8 mouse cellular contexts compared by ENCODE assay signal in the genomic region with DNA sequence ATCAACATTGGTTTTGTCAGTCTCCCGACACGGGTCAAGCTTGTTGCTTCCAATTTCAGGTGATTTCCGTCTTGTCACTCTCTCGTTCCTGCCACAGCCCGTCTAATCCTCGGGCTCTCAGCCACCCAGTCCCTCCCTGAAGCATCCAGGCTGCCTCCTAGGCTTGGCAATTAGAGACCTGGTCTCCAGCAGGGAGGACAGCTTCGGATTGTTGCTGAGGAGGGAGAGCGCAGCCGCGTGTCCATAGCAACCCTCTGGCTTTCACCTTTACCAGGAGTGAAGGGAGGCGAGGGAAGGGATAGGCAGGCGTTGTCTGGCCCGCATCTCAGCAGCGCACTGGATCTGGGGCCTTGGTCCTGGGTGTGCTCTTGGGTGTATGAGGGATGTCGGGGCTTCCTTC. TPM values are rescaled to one million over a fixed set of nuclear protein-coding genes. Genes with fewer than 3 reads are reported as not detected.
DNase-seq lines count a peak whose midpoint lies in the region; ATAC-seq and TF ChIP-seq lines count a peak whose summit lies in the region.

No protein-coding gene starts in this region.

- TF ChIP-seq POLR2A in testis, adult 2 months (IDR thresholded peaks at IDR 0.05; ENCODE audit: control insufficient read depth, low read depth, low read length), result no peak

- H3K4me2 ChIP-seq in midbrain, embryonic 12.5 days (replicated peaks), result peak overlapping the region; percentile 40

- no peak overlapping the region for H3K27ac ChIP-seq in heart, embryonic 10.5 days
- H3K27ac ChIP-seq in testis, adult 2 months (ENCODE audit: control insufficient read depth, insufficient read depth, low read depth, low read length), result no peak overlapping the region
- peak overlapping the region; percentile 22 for H3K27ac ChIP-seq in midbrain, embryonic 12.5 days (replicated peaks)

- H3K36me3 ChIP-seq in heart, embryonic 10.5 days, result no peaks in the 10 kb centered on the region
- no peaks in the 10 kb centered on the region for H3K36me3 ChIP-seq in testis, adult 2 months (ENCODE audit: control insufficient read depth, insufficient read depth, low read length)
- H3K36me3 ChIP-seq in midbrain, embryonic 12.5 days, result no peaks in the 10 kb centered on the region

- 27% methylated on average over 15 of the region's 15 CpGs for WGBS in heart, embryonic 10.5 days
- WGBS in midbrain, embryonic 12.5 days, result 9% methylated on average over 15 of the region's 15 CpGs

- peak; percentile 73 for ATAC-seq in midbrain, embryonic 12.5 days (ENCODE audit: low FRiP score, low read depth)
- ATAC-seq in granulocyte monocyte progenitor cell, adult 5-6 weeks (replicated peaks; ENCODE audit: poor library complexity, severe bottlenecking), result no peak
- ATAC-seq in megakaryocyte progenitor cell, adult 5-6 weeks (replicated peaks; ENCODE audit: poor library complexity), result no peak

- no peak for DNase-seq in heart, embryonic 10.5 days (ENCODE audit: low spot score)
- DNase-seq in heart, adult 11 months, result no peak
- DNase-seq in testis, postnatal 10 days (ENCODE audit: low spot score), result no peak
- DNase-seq in c-Kit-positive CD71-positive TER-119-positive erythroid progenitor cells, embryonic 14.5 days (ENCODE audit: low spot score), result no peak

- TF ChIP-seq CTCF in testis, adult 2 months (IDR thresholded peaks at IDR 0.05; ENCODE audit: control insufficient read depth, insufficient read depth, insufficient replicate concordance, low read depth, low read length), result no peak

- H3K9ac ChIP-seq in midbrain, embryonic 12.5 days (replicated peaks), result 0 out of 2 replicates have a peak overlapping the region, but pooled peaks have one; percentile 16

- peaks cover 18% of the 10 kb centered on the region for H3K4me1 ChIP-seq in heart, embryonic 10.5 days
- peaks cover 9% of the 10 kb centered on the region for H3K4me1 ChIP-seq in testis, adult 2 months (ENCODE audit: control insufficient read depth, insufficient read depth, low read length)
- peaks cover 20% of the 10 kb centered on the region for H3K4me1 ChIP-seq in midbrain, embryonic 12.5 days

- H3K4me3 ChIP-seq in heart, embryonic 10.5 days, result peak overlapping the region; percentile 33
- peak overlapping the region; percentile 39 for H3K4me3 ChIP-seq in testis, adult 2 months (ENCODE audit: control insufficient read depth, low read depth, low read length)
- 0 out of 2 replicates have a peak overlapping the region, but pooled peaks have one; percentile 3 for H3K4me3 ChIP-seq in midbrain, embryonic 12.5 days

- peaks cover 2% of the 10 kb centered on the region; the same call in 1 of the 2 replicates for H3K9me3 ChIP-seq in heart, embryonic 10.5 days
- H3K9me3 ChIP-seq in midbrain, embryonic 12.5 days, result peaks cover 2% of the 10 kb centered on the region; the same call in 1 of the 2 replicates

- peaks cover 57% of the 10 kb centered on the region for H3K27me3 ChIP-seq in heart, embryonic 10.5 days (ENCODE audit: insufficient read depth, poor library complexity, severe bottlenecking)
- no peaks in the 10 kb centered on the region for H3K27me3 ChIP-seq in testis, adult 2 months (ENCODE audit: control insufficient read depth, insufficient read depth, low read length)
- peaks cover 52% of the 10 kb centered on the region for H3K27me3 ChIP-seq in midbrain, embryonic 12.5 days

RNA-seq across cellular contexts. Expression of a gene that starts 8.6 kb away (rescaled TPM):
- 0.58 and 1.1 TPM in 2 replicates for polyA plus RNA-seq in heart, embryonic 10.5 days (2016; fragmentation: Nextera tagmentation; extraction: Ambion mirVana)
- 1.7 and 2.3 TPM in 2 replicates for polyA plus RNA-seq in testis, adult 2 months (2012; rRNA removed)
- 1.8 and 3.0 TPM in 2 replicates for polyA plus RNA-seq in midbrain, embryonic 12.5 days (2016; fragmentation: Nextera tagmentation; extraction: Ambion mirVana)
- not detected in 2 replicates for total RNA-seq in granulocyte monocyte progenitor cell, adult 5-6 weeks (2014; fragmentation: Nextera tagmentation)
- total RNA-seq in granulocyte monocyte progenitor cell, adult 5-6 weeks (2017), result not detected in 2 replicates
- total RNA-seq in megakaryocyte progenitor cell, adult 5-6 weeks (2015), result not detected in 2 replicates
- 0.03 TPM in 1 of 2 replicates, not detected in the other for total RNA-seq in megakaryocyte progenitor cell, adult 5-6 weeks (2017)

RNA-seq across cellular contexts. Expression of a gene that starts 57.1 kb away (rescaled TPM):
- 64.3 and 70.4 TPM in 2 replicates for polyA plus RNA-seq in heart, embryonic 10.5 days (2016; fragmentation: Nextera tagmentation; extraction: Ambion mirVana)
- 21.0 and 23.1 TPM in 2 replicates for polyA plus RNA-seq in testis, adult 2 months (2012; rRNA removed)
- 73.7 and 77.9 TPM in 2 replicates for polyA plus RNA-seq in midbrain, embryonic 12.5 days (2016; fragmentation: Nextera tagmentation; extraction: Ambion mirVana)
- total RNA-seq in granulocyte monocyte progenitor cell, adult 5-6 weeks (2014; fragmentation: Nextera tagmentation), result 13.3 and 20.7 TPM in 2 replicates
- total RNA-seq in granulocyte monocyte progenitor cell, adult 5-6 weeks (2017), result 9.5 and 22.8 TPM in 2 replicates
- total RNA-seq in megakaryocyte progenitor cell, adult 5-6 weeks (2015), result 14.7 and 14.8 TPM in 2 replicates
- 18.8 and 25.3 TPM in 2 replicates for total RNA-seq in megakaryocyte progenitor cell, adult 5-6 weeks (2017)
